31 mouse cellular contexts compared by ENCODE assay signal in the genomic region with DNA sequence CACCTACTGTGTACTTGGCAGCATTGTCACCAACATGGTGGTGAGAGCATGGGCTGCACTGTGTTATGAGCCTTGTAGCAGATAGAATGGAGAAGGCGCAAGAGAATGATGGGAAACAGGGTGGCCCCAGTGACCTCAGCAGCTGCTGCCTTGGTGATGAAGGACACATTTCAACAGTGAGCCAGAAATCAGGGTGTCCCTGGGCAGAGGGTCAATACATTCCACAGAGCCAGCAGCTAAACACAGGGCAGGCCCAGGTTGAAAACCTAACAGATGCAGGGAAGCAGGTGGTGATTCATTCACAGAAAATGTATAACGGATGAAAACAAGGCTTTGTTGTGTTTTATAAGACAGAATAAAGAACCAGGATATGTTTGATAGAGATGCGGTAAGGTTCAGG. TPM values are rescaled to one million over a fixed set of nuclear protein-coding genes. Genes with fewer than 3 reads are reported as not detected.
A peak's percentile ranks its signal among the peaks of the same experiment; 100 is the strongest.
DNase-seq lines count a peak whose midpoint lies in the region; ATAC-seq and TF ChIP-seq lines count a peak whose summit lies in the region.
"Had no signal": no experiment of that assay in that cellular context is flagged by ENCODE, and none has a peak within 500 bp of the region (broad histone marks: within the 10 kb centered on the region; RNA-seq: fewer than 3 reads in every experiment).

No protein-coding gene starts in this region.

- H3K4me3 ChIP-seq in hindbrain, embryonic 10.5 days, result no peak overlapping the region
- H3K4me3 ChIP-seq in hindbrain, embryonic 16.5 days (ENCODE audit: low read length), result no peak overlapping the region
- no peak overlapping the region for H3K4me3 ChIP-seq in C2C12 (ENCODE audit: insufficient read depth, poor library complexity, severe bottlenecking)
- H3K4me3 ChIP-seq: embryonic facial prominence, embryonic 12.5 days; forebrain, embryonic 15.5 days; heart, adult 2 months; intestine, embryonic 15.5 days; limb, embryonic 15.5 days; lung, embryonic 15.5 days; midbrain, embryonic 12.5 days; neural tube, embryonic 13.5 days had no signal

- no peak for ATAC-seq in hindbrain, embryonic 16.5 days
- ATAC-seq: forebrain, embryonic 15.5 days; hindbrain, postnatal 0 days; intestine, embryonic 15.5 days had no signal

- no peak overlapping the region for H3K9ac ChIP-seq in hindbrain, embryonic 16.5 days (ENCODE audit: low read depth, low read length)
- H3K9ac ChIP-seq: embryonic facial prominence, embryonic 12.5 days; forebrain, embryonic 15.5 days; intestine, embryonic 15.5 days; limb, embryonic 15.5 days; liver, embryonic 14.5 days; lung, embryonic 15.5 days; midbrain, embryonic 12.5 days; neural tube, embryonic 13.5 days had no signal

- H3K36me3 ChIP-seq in hindbrain, embryonic 10.5 days, result no peaks in the 10 kb centered on the region
- H3K36me3 ChIP-seq in hindbrain, embryonic 16.5 days (ENCODE audit: control insufficient read depth, insufficient read depth, low read length), result no peaks in the 10 kb centered on the region
- H3K36me3 ChIP-seq in C2C12 (ENCODE audit: control insufficient read depth, insufficient read depth), result no peaks in the 10 kb centered on the region
- H3K36me3 ChIP-seq: embryonic facial prominence, embryonic 12.5 days; forebrain, embryonic 15.5 days; intestine, embryonic 15.5 days; limb, embryonic 15.5 days; lung, embryonic 15.5 days; midbrain, embryonic 12.5 days; neural tube, embryonic 13.5 days had no signal

- H3K4me1 ChIP-seq in hindbrain, embryonic 10.5 days (replicated peaks), result peaks cover 13% of the 10 kb centered on the region
- H3K4me1 ChIP-seq in hindbrain, embryonic 16.5 days (ENCODE audit: control insufficient read depth, insufficient read depth, low read depth, low read length), result no peaks in the 10 kb centered on the region; the same call in 1 of the 2 replicates
- H3K4me1 ChIP-seq: forebrain, embryonic 15.5 days; intestine, embryonic 15.5 days; midbrain, embryonic 12.5 days; neural tube, embryonic 13.5 days had no signal

- WGBS in hindbrain, embryonic 10.5 days, result 74% methylated on average over 3 of the region's 3 CpGs
- 70% methylated on average over 3 of the region's 3 CpGs for WGBS in hindbrain, embryonic 16.5 days

- H3K4me2 ChIP-seq in hindbrain, embryonic 16.5 days (ENCODE audit: low read length), result no peak overlapping the region
- H3K4me2 ChIP-seq: embryonic facial prominence, embryonic 12.5 days; forebrain, embryonic 15.5 days; intestine, embryonic 15.5 days; limb, embryonic 15.5 days; lung, embryonic 15.5 days; midbrain, embryonic 12.5 days; neural tube, embryonic 13.5 days had no signal

- H3K79me3 ChIP-seq in C2C12 (ENCODE audit: low read depth), result no peaks in the 10 kb centered on the region

- no peak overlapping the region for H3ac ChIP-seq in C2C12 (ENCODE audit: control insufficient read depth, insufficient read length, low read depth)

- H3K27me3 ChIP-seq in hindbrain, embryonic 10.5 days (ENCODE audit: insufficient read depth, poor library complexity, severe bottlenecking), result no peaks in the 10 kb centered on the region
- no peaks in the 10 kb centered on the region for H3K27me3 ChIP-seq in hindbrain, embryonic 16.5 days (replicated peaks; ENCODE audit: control insufficient read depth, insufficient read depth, low read length)
- H3K27me3 ChIP-seq in C2C12 (ENCODE audit: control insufficient read depth, insufficient read depth, insufficient read length), result no peaks in the 10 kb centered on the region
- H3K27me3 ChIP-seq: CH12.LX; embryonic facial prominence, embryonic 12.5 days; forebrain, embryonic 15.5 days; intestine, embryonic 15.5 days; limb, embryonic 15.5 days; lung, embryonic 15.5 days; midbrain, embryonic 12.5 days; neural tube, embryonic 13.5 days had no signal

- TF ChIP-seq CTCF in C2C12 (IDR thresholded peaks at IDR 0.05; ENCODE audit: control insufficient read depth, insufficient read depth, insufficient read length), result no peak

- H3K9me3 ChIP-seq in hindbrain, embryonic 10.5 days, result no peaks in the 10 kb centered on the region
- no peaks in the 10 kb centered on the region for H3K9me3 ChIP-seq in hindbrain, embryonic 16.5 days (ENCODE audit: control insufficient read depth, low read length)
- H3K9me3 ChIP-seq: embryonic facial prominence, embryonic 12.5 days; forebrain, embryonic 15.5 days; intestine, embryonic 15.5 days; limb, embryonic 15.5 days; lung, embryonic 15.5 days; midbrain, embryonic 12.5 days; neural tube, embryonic 13.5 days had no signal

- H3K27ac ChIP-seq in hindbrain, embryonic 10.5 days, result no peak overlapping the region
- H3K27ac ChIP-seq in hindbrain, embryonic 16.5 days (ENCODE audit: low read depth, low read length), result no peak overlapping the region
- H3K27ac ChIP-seq: embryonic facial prominence, embryonic 12.5 days; forebrain, embryonic 15.5 days; heart, adult 2 months; hindbrain, postnatal 0 days; intestine, embryonic 15.5 days; kidney, postnatal 0 days; limb, embryonic 15.5 days; liver, embryonic 14.5 days; lung, embryonic 15.5 days; midbrain, embryonic 12.5 days; neural tube, embryonic 13.5 days had no signal

- DNase-seq in hindbrain, embryonic 10.5 days (ENCODE audit: low spot score), result peak; percentile 6
- peak; percentile 72 for DNase-seq in adrenal gland, adult 2 months
- DNase-seq in adrenal gland, postnatal 36 days, result peak; percentile 41 to 64
- DNase-seq in urinary bladder, postnatal 4 days (ENCODE audit: low spot score in 2 of 2), result no peak
- DNase-seq in left cerebral cortex, adult 8-10 months (ENCODE audit: low spot score in 2 of 2), result no peak
- DNase-seq: B cell, adult 2 months; cerebellum, adult 2 months; cerebellum, postnatal 36 days; embryo, embryonic 11 days; heart, adult 2 months; heart, postnatal 14 days; kidney, adult 8-10 months; kidney, postnatal 4 days; left cerebral cortex, postnatal 4 days; retina, postnatal 1 day; right cerebral cortex, postnatal 14 days had no signal

- no peaks in the 10 kb centered on the region for H3K79me2 ChIP-seq in C2C12 (ENCODE audit: control insufficient read depth, insufficient read depth)

TF ChIP-seq in C2C12, 6 proteins besides CTCF, POLR2A, EP300 and RAD21:
- TF ChIP-seq CEBPB (IDR thresholded peaks at IDR 0.05; ENCODE audit: low read depth), result no peak
- peak; percentile 62 for TF ChIP-seq MYOD1 (IDR thresholded peaks at IDR 0.05; ENCODE audit: control insufficient read depth, insufficient read length, low read depth)
- TF ChIP-seq MAX (IDR thresholded peaks at IDR 0.05), result no peak
- TF ChIP-seq MYOG (IDR thresholded peaks at IDR 0.05; ENCODE audit: control insufficient read depth, extremely low read depth, insufficient read length), result no peak

RNA-seq across cellular contexts. Expression of gene Cd93, which starts 3.1 kb away (rescaled TPM):
- 4.7 and 6.3 TPM in 2 replicates for polyA plus RNA-seq in hindbrain, embryonic 10.5 days (2016; fragmentation: Nextera tagmentation; extraction: Ambion mirVana)
- polyA plus RNA-seq in hindbrain, embryonic 16.5 days (2015; fragmentation: Nextera tagmentation; extraction: Ambion mirVana), result 7.0 and 8.9 TPM in 2 replicates
- polyA plus RNA-seq in C2C12 (2012; fragmentation: generic; extraction: Trizol), result 0.07 TPM
- total RNA-seq in adrenal gland, adult 2 months (2021), result 10 to 100 TPM; 22.0 to 26.7 TPM
- polyA plus RNA-seq in adrenal gland, adult 2 months (2012; rRNA removed), result 7.9 and 8.4 TPM in 2 replicates
- total RNA-seq in adrenal gland, postnatal 36 days (2021), result 10 to 100 TPM; 24.2 to 55.3 TPM
- total RNA-seq in left cerebral cortex, adult 8-10 months (2022), result 1 to 10 TPM; 3.2 to 4.4 (median 3.3) TPM

RNA-seq across cellular contexts. Expression of gene Thbd, which starts 38.5 kb away (rescaled TPM):
- 6.8 and 7.8 TPM in 2 replicates for polyA plus RNA-seq in hindbrain, embryonic 10.5 days (2016; fragmentation: Nextera tagmentation; extraction: Ambion mirVana)
- 11.6 and 15.8 TPM in 2 replicates for polyA plus RNA-seq in hindbrain, embryonic 16.5 days (2015; fragmentation: Nextera tagmentation; extraction: Ambion mirVana)
- polyA plus RNA-seq in C2C12 (2012; fragmentation: generic; extraction: Trizol), result 4.2 TPM
- 10 to 100 TPM; 24.8 to 37.1 TPM for total RNA-seq in adrenal gland, adult 2 months (2021)
- 31.1 and 34.6 TPM in 2 replicates for polyA plus RNA-seq in adrenal gland, adult 2 months (2012; rRNA removed)
- 10 to 100 TPM; 20.5 to 34.7 TPM for total RNA-seq in adrenal gland, postnatal 36 days (2021)
- 10 to 100 TPM in 2 of 4 experiments, 1 to 10 TPM in 2; 8.2 to 10.4 (median 9.9) TPM for total RNA-seq in left cerebral cortex, adult 8-10 months (2022)
- total RNA-seq: CH12.LX had no signal

RNA-seq across cellular contexts. Expression of gene Sstr4, which starts 51.3 kb away (rescaled TPM):
- 0.45 and 0.63 TPM in 2 replicates for polyA plus RNA-seq in hindbrain, embryonic 10.5 days (2016; fragmentation: Nextera tagmentation; extraction: Ambion mirVana)
- 3.3 and 4.2 TPM in 2 replicates for polyA plus RNA-seq in hindbrain, embryonic 16.5 days (2015; fragmentation: Nextera tagmentation; extraction: Ambion mirVana)
- polyA plus RNA-seq in C2C12 (2012; fragmentation: generic; extraction: Trizol), result not detected
- total RNA-seq in adrenal gland, adult 2 months (2021), result under 1 TPM; 0.26 to 0.86 TPM
- polyA plus RNA-seq in adrenal gland, adult 2 months (2012; rRNA removed), result 0.72 and 0.84 TPM in 2 replicates
- total RNA-seq in adrenal gland, postnatal 36 days (2021), result under 1 TPM in 1 of 2 experiments, not detected in 1; 0.36 TPM
- total RNA-seq in left cerebral cortex, adult 8-10 months (2022), result 10 to 100 TPM; 26.8 to 33.4 (median 27.4) TPM
- total RNA-seq: CH12.LX had no signal
- polyA plus RNA-seq: liver, embryonic 14.5 days; testis, adult 2 months; thymus, postnatal 0 days had no signal

Comparison
In these comparisons a context has a peak if more than half of its experiments do, and no peak if none do; other contexts are left out.
1. DNase-seq: peak in hindbrain, embryonic 10.5 days (single experiment), adrenal gland, adult 2 months (single experiment) and adrenal gland, postnatal 36 days (2 of 2); none in urinary bladder, postnatal 4 days (0 of 2) and left cerebral cortex, adult 8-10 months (0 of 2).